Mouse (Mus musculus) ES-E14 (cell line): ENCODE results near the gene 4931408C20Rik.

Experiments used
- CHD2 ChIP-seq: IDR thresholded peaks from 2 replicates; pipeline ENCODE4 v1.6.1; 2014; ENCODE audit warnings: mild to moderate bottlenecking, low read depth, low read length, inconsistent platforms
- MAFK ChIP-seq: IDR thresholded peaks from 2 replicates; pipeline ENCODE4 v1.6.1; 2014; ENCODE audit warnings: mild to moderate bottlenecking, low read depth, low read length, inconsistent platforms; ENCODE audit not compliant: insufficient read depth

DNA sequence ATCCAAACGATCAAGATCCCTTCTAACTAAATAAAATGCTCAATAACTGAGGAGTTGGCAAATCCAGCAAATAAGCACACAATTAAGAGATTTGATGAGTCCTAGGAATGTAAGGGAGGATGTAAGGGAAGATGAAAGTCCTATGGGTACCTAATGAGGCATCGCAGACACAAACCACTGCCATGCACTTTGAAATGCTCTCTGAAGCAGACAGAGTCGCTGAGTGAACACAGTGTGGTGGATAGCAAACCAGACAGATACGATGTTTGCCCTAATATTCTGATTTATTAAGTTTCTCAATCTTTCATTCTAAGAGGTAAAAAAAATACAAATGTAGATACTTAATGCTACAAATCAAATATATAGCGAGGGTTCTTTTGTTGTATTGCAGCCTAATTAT, 51.2 kb downstream of the 4931408C20Rik start:
- TF ChIP-seq CHD2 (no peak), MAFK (no peak)
